Mouse (Mus musculus) heart, postnatal 0 days (tissue): ENCODE data around the gene Htra2. TPM values are rescaled to one million over a fixed set of nuclear protein-coding genes. Genes with fewer than 3 reads are reported as not detected.

Experiments used
- ATAC-seq: fragments of 200-750 bp; cut with Nextera tagmentation; 2 replicates; pipeline ENCODE4 v1.8.0; 2017; ENCODE audit warnings: low read depth, moderate number of reproducible peaks, moderate library complexity; ENCODE audit not compliant: insufficient read depth
- DNase-seq: peaks from one replicate; pipeline ENCODE4 v3.0.0-alpha.2; 2016; ENCODE audit warnings: low spot score
- H3K27ac ChIP-seq: fragments of 300-500 bp; sonication (generic); 2 replicates; pipeline ENCODE4 v1.5.1; 2014; ENCODE audit warnings: low read depth, mild to moderate bottlenecking
- H3K27me3 ChIP-seq: fragments of 300-500 bp; sonication (generic); 2 replicates; pipeline ENCODE4 v1.6.1; 2014; ENCODE audit warnings: low read length, mixed read lengths; ENCODE audit not compliant: control insufficient read depth, insufficient read depth
- H3K36me3 ChIP-seq: fragments of 300-500 bp; sonication (generic); replicated peaks from 2 replicates; pipeline ENCODE4 v1.6.1; 2014; ENCODE audit warnings: low read length, mixed read lengths; ENCODE audit not compliant: control insufficient read depth, insufficient read depth
- H3K4me1 ChIP-seq: fragments of 300-500 bp; sonication (generic); 2 replicates; pipeline ENCODE4 v1.6.1; 2014; ENCODE audit warnings: antibody characterized with exemption; ENCODE audit not compliant: control insufficient read depth, insufficient read depth
- H3K4me2 ChIP-seq: fragments of 300-500 bp; sonication (generic); 2 replicates; pipeline ENCODE4 v1.6.1; 2014; ENCODE audit warnings: low read depth, mild to moderate bottlenecking, low read length, moderate library complexity
- H3K4me3 ChIP-seq: fragments of 300-500 bp; sonication (generic); 2 replicates; pipeline ENCODE4 v1.5.1; 2014; ENCODE audit warnings: low read depth, low read length
- H3K9ac ChIP-seq: fragments of 300-500 bp; sonication (generic); replicated peaks from 2 replicates; pipeline ENCODE4 v1.6.1; 2014; ENCODE audit warnings: low read depth, low read length, mixed read lengths
- H3K9me3 ChIP-seq: fragments of 300-500 bp; sonication (generic); replicated peaks from 2 replicates; pipeline ENCODE4 v1.6.1; 2016; ENCODE audit warnings: low read length; ENCODE audit not compliant: control insufficient read depth
- CTCF ChIP-seq: IDR thresholded peaks from 2 replicates; pipeline ENCODE4 v1.5.1; 2016; ENCODE audit warnings: antibody characterized with exemption, control low read depth, low read depth
- EP300 ChIP-seq: IDR thresholded peaks from 2 replicates; pipeline ENCODE4 v1.6.1; 2016; ENCODE audit warnings: antibody characterized with exemption, low read depth
- WGBS: fragments of 180-500 bp; shearing (Covaris S2); extraction: QIAGEN DNeasy Blood & Tissue Kit; methylation state at CpG from one replicate; pipeline ENCODE4 v1.1.7; 2014; 5-methylcytosine and 5-hydroxymethylcytosine counted together
- polyA plus RNA-seq: library from polyadenylated mRNA; unstranded; fragments of >200 nt; fragmentation: Nextera tagmentation; extraction: Ambion mirVana; gene quantifications from 2 replicates; pipeline ENCODE4 v1.2.1, GENCODE M21; 2015
- total RNA-seq: library from RNA; depleted of rRNA; stranded (reverse); fragments of >200 nt; gene quantifications from 2 replicates; pipeline ENCODE4 v1.2.3, GENCODE M21; 2014; ENCODE audit warnings: low replicate concordance

Htra2 gene
- total and polyA plus RNA-seq, 2 experiments from 2014 or later = 50.3 to 61.9 TPM

DNA sequence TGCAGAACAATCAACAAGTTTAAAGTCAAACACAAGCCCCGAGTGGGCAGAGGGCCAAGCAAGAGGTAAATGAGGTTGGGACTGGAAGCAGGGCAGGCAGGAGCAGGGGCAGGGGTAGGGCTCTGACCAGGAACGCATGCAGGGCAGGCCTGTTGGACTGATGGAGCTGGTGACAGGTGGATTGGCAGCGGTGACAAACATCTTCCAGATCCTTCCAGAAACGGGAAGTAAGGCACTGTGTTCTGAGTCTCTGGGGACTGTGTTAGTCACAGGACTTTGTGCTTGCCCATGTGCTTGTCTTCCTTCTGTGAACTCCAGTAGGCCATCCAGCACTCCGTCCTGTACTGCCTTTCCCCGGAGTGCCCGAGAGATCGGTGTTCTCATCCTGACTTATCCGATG, 10.3 kb downstream of the Htra2 start:
- H3K27ac ChIP-seq = no peak overlapping the region
- TF ChIP-seq EP300 (no peak), CTCF (no peak)
- 15% methylated on average over 9 of the region's 9 CpGs for WGBS
- no peak overlapping the region for H3K4me2 ChIP-seq
- DNase-seq (peak; percentile 46), ATAC-seq (peak; percentile 72)
- no peak overlapping the region for H3K9ac ChIP-seq
- no peaks in the 10 kb centered on the region for H3K27me3 ChIP-seq
- H3K36me3 ChIP-seq = no peaks in the 10 kb centered on the region
- H3K9me3 ChIP-seq = no peaks in the 10 kb centered on the region
- H3K4me3 ChIP-seq = no peak overlapping the region
- H3K4me1 ChIP-seq = no peaks in the 10 kb centered on the region

DNA sequence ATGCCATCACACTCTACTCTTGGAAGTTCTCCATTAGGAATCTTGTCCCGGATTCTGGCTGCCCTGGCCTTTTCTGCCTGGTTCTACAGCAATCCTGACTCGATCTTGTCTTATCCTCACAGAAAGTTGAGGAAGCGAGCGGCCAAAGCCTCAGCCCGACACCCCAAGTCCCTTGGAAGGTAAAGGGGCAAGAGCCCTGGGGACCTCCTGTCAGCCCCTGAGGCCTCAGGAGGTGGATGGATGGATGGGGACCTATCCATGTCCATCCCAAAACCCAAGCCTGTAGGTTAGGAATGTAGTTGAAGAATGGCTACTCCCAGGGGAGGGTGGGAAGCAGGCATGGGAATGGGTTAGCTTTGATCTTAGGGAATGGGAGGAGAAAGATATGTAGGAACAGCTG, 11.1 kb downstream of the Htra2 start:
- H3K9me3 ChIP-seq = no peaks in the 10 kb centered on the region
- no peak overlapping the region for H3K9ac ChIP-seq
- H3K27me3 ChIP-seq = no peaks in the 10 kb centered on the region
- H3K36me3 ChIP-seq = no peaks in the 10 kb centered on the region
- 86% methylated on average over 5 of the region's 5 CpGs for WGBS
- no peak for TF ChIP-seq CTCF
- no peak for TF ChIP-seq EP300
- ATAC-seq (0 out of 2 replicates have a peak, but pooled peaks have one; percentile 8), DNase-seq (no peak)
- no peak overlapping the region for H3K4me3 ChIP-seq
- H3K4me2 ChIP-seq = no peak overlapping the region
- no peak overlapping the region for H3K27ac ChIP-seq
- H3K4me1 ChIP-seq = no peaks in the 10 kb centered on the region; the same call in 1 of the 2 replicates

DNA sequence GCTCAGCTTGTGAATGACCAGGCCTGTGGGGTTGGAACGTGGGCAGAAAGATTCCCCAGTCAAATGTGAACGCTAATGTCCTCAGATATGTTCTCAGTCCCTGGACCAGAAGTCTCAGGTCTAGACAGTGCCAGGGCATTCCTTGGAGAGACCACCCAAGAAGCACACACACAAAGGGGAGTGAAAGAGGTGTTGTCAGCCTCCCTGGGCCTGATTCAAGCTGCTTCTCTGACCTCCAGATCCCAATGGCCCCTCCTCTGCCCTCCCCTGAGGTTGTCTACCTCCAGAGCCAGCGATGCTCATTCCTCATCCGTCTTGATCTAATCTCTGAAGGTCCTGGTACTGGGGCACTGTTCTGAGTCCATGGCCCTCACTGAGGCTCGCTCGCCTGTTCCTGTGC, 11.5 kb downstream of the Htra2 start:
- no peak for ATAC-seq
- no peak overlapping the region for H3K27ac ChIP-seq
- no peaks in the 10 kb centered on the region for H3K9me3 ChIP-seq
- H3K36me3 ChIP-seq = no peaks in the 10 kb centered on the region
- no peak overlapping the region for H3K4me3 ChIP-seq
- DNase-seq = no peak
- H3K27me3 ChIP-seq = no peaks in the 10 kb centered on the region
- TF ChIP-seq EP300 (no peak), CTCF (no peak)
- peaks cover 4% of the 10 kb centered on the region for H3K4me1 ChIP-seq
- H3K9ac ChIP-seq = no peak overlapping the region
- WGBS = 67% methylated on average over 6 of the region's 6 CpGs
- H3K4me2 ChIP-seq = no peak overlapping the region

DNA sequence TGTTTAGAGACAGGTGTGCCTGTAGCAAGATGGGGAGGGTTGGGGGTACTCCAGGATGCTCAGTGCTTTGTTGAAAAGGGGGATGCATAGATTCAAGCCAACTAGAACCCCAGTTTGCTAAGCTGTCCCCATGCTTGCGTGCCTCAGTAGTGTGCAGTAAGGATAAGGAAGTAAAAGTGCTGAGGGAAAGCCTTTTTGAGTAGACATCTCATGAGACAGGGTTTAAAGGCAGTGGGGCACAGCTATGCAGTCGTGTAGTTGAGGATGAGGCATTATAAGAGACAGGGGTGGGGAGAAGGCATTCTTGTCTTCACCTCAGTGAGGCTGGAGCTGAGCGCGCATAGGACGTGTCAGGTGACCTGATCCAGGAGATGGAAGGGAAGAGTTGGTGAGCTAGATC, 14.5 kb downstream of the Htra2 start:
- Histone ChIP-seq H3K36me3 (no peaks in the 10 kb centered on the region), H3K9me3 (no peaks in the 10 kb centered on the region), H3K9ac (no peak overlapping the region), H3K4me1 (peaks cover 7% of the 10 kb centered on the region), H3K4me3 (no peak overlapping the region), H3K27ac (no peak overlapping the region), H3K27me3 (0 out of 2 replicates have a peak, but pooled peaks cover 3% of the 10 kb centered on the region), H3K4me2 (no peak overlapping the region)
- ATAC-seq = no peak
- no peak for TF ChIP-seq CTCF
- TF ChIP-seq EP300 = no peak
- whole genome bisulfite sequencing = 79% methylated on average over 5 of the region's 5 CpGs
- DNase-seq = no peak

DNA sequence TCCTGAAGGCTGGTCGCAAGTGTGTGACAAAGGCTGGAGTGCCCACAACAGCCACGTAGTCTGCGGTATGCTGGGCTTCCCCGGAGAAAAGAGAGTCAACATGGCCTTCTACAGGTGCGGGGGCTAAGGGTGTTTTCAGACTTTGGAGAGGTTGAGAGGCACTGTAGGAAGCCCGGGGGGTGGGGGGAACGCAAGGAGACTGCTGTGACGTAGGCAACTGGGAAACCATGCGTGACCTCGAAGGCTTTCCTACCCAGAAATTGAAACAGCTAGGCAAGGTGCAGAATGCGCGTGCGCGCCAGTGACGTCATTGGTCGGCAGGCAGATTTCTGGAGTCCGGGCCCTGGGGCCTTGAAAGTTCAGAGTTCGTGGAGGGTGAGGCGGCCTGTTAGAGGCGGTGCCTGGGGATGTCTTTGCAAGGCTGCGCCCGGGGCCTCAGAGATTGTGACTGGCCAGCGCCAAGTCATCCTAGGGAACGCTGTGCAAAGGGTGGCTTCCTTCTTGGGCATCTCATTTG, 16.5 kb downstream of the Htra2 start:
- peak overlapping the region; percentile 30 for H3K4me3 ChIP-seq
- peak overlapping the region; percentile 56 for H3K4me2 ChIP-seq
- no peak overlapping the region for H3K9ac ChIP-seq
- ATAC-seq (peak; percentile 67), DNase-seq (peak; percentile 69)
- peaks cover 14% of the 10 kb centered on the region for H3K4me1 ChIP-seq
- no peak overlapping the region for H3K27ac ChIP-seq
- 13% methylated on average over 24 of the region's 24 CpGs for WGBS
- H3K36me3 ChIP-seq = no peaks in the 10 kb centered on the region
- H3K9me3 ChIP-seq = no peaks in the 10 kb centered on the region
- no peak for TF ChIP-seq CTCF
- no peak for TF ChIP-seq EP300
- 0 out of 2 replicates have a peak, but pooled peaks cover 3% of the 10 kb centered on the region for H3K27me3 ChIP-seq

DNA sequence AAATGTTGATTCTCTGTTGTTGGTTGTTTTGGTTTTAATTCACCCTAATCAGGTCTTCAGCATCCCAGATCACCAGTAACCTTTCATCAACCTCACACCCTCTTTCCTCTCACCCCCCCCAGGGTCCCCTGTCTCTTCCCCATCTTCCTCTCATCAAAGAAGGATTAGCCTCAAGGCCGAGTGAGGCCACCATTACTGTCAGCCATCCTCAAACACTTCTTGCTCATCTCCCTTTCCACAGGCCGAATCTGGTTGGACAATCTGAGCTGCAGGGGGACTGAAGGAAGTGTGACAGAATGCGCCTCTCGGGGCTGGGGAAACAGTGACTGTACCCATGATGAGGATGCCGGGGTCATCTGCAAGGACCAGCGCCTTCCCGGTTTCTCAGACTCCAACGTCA, 17.9 kb downstream of the Htra2 start:
- TF ChIP-seq CTCF = no peak
- no peak for TF ChIP-seq EP300
- no peak overlapping the region for H3K27ac ChIP-seq
- WGBS = 74% methylated on average over 8 of the region's 8 CpGs

More for the DNA sequence above, 17.9 kb downstream of the Htra2 start:
- ATAC-seq (no peak), DNase-seq (no peak)
- no peak overlapping the region for H3K4me2 ChIP-seq
- H3K36me3 ChIP-seq = no peaks in the 10 kb centered on the region
- H3K9me3 ChIP-seq = no peaks in the 10 kb centered on the region
- peaks cover 6% of the 10 kb centered on the region; the same call in 1 of the 2 replicates for H3K27me3 ChIP-seq
- H3K4me1 ChIP-seq = peaks cover 23% of the 10 kb centered on the region
- no peak overlapping the region for H3K4me3 ChIP-seq
- H3K9ac ChIP-seq = no peak overlapping the region
